In genomic region chr15:12586154-12586553, GRCm38 (mm10) we compare ENCODE assay signal across 8 mouse cellular contexts.
DNase-seq lines count a peak whose midpoint lies in the region; ATAC-seq and TF ChIP-seq lines count a peak whose summit lies in the region.

No protein-coding gene starts in this region.

- TF ChIP-seq POLR2A in testis, adult 2 months (IDR thresholded peaks at IDR 0.05; ENCODE audit: control insufficient read depth, low read depth, low read length): no peak

- no peak overlapping the region for H3K27ac ChIP-seq in testis, adult 2 months (ENCODE audit: control insufficient read depth, insufficient read depth, low read depth, low read length)
- H3K27ac ChIP-seq in intestine, embryonic 14.5 days (ENCODE audit: low read depth): no peak overlapping the region

- H3K4me3 ChIP-seq in testis, adult 2 months (ENCODE audit: control insufficient read depth, low read depth, low read length): no peak overlapping the region
- H3K4me3 ChIP-seq in intestine, embryonic 14.5 days (ENCODE audit: low read depth, low read length): no peak overlapping the region

- peak; percentile 39; the same call in 1 of the 2 replicates for TF ChIP-seq CTCF in testis, adult 2 months (IDR thresholded peaks at IDR 0.05; ENCODE audit: control insufficient read depth, insufficient read depth, insufficient replicate concordance, low read depth, low read length)

- DNase-seq in testis, postnatal 14 days (ENCODE audit: low spot score): no peak
- peak; percentile 89 for DNase-seq in embryo, embryonic 10.5 days (ENCODE audit: low spot score)
- peak; percentile 53 for DNase-seq in gastrocnemius, postnatal 25 days
- peak; percentile 74 for DNase-seq in intestine, embryonic 14.5 days (ENCODE audit: low spot score)
- peak; percentile 72 to 76 for DNase-seq in left cerebral cortex, postnatal 10 days (ENCODE audit: extremely low spot score in 1 of 2, low spot score in 2 of 2)
- peak; percentile 81 for DNase-seq in mesoderm, embryonic 11.5 days (ENCODE audit: low read depth, low spot score)
- peak; percentile 47 to 61 for DNase-seq in right cerebral cortex, postnatal 36 days (ENCODE audit: low spot score in 2 of 2)

- no peaks in the 10 kb centered on the region for H3K4me1 ChIP-seq in testis, adult 2 months (ENCODE audit: control insufficient read depth, insufficient read depth, low read length)
- H3K4me1 ChIP-seq in intestine, embryonic 14.5 days (replicated peaks; ENCODE audit: control insufficient read depth, insufficient read depth, low read length): no peaks in the 10 kb centered on the region

- no peaks in the 10 kb centered on the region for H3K36me3 ChIP-seq in testis, adult 2 months (ENCODE audit: control insufficient read depth, insufficient read depth, low read length)
- H3K36me3 ChIP-seq in intestine, embryonic 14.5 days (ENCODE audit: control insufficient read depth, insufficient read depth, low read length): no peaks in the 10 kb centered on the region

- WGBS in intestine, embryonic 14.5 days: 5% methylated on average over 5 of the region's 5 CpGs

- no peak overlapping the region for H3K9ac ChIP-seq in intestine, embryonic 14.5 days (ENCODE audit: low read length)

- no peak overlapping the region for H3K4me2 ChIP-seq in intestine, embryonic 14.5 days (ENCODE audit: low read length)

- intact Hi-C loops in left cerebral cortex, postnatal 10 days (cut with DNase I): loop anchor here (2.0 kb wide), 2 partner anchors 153 to 209 kb away; partner anchors contain the start of gene Pdzd2

- H3K9me3 ChIP-seq in intestine, embryonic 14.5 days (ENCODE audit: control insufficient read depth, low read length): no peaks in the 10 kb centered on the region

- H3K27me3 ChIP-seq in testis, adult 2 months (ENCODE audit: control insufficient read depth, insufficient read depth, low read length): no peaks in the 10 kb centered on the region
- H3K27me3 ChIP-seq in intestine, embryonic 14.5 days (replicated peaks; ENCODE audit: control insufficient read depth, insufficient read depth, low read length): no peaks in the 10 kb centered on the region

- ATAC-seq in intestine, embryonic 14.5 days (replicated peaks; ENCODE audit: low FRiP score, low TSS enrichment, low read depth): peak; percentile 84
